Mouse (Mus musculus) forebrain, postnatal 0 days (tissue): Measurements from ENCODE around the gene Atp13a4. TPM values are rescaled to one million over a fixed set of nuclear protein-coding genes. Genes with fewer than 3 reads are reported as not detected.
A peak's percentile ranks its signal among the peaks of the same experiment; 100 is the strongest.

Experiments
- ATAC-seq: fragments of 200-750 bp; cut with Nextera tagmentation; 2 replicates; pipeline ENCODE4 v1.8.0; 2017; ENCODE audit warnings: mild to moderate bottlenecking, moderate library complexity
- DNase-seq: peaks from one replicate; pipeline ENCODE4 v3.0.0-alpha.2; 2015
- H3K27ac ChIP-seq: fragments of 300-500 bp; sonication (generic); 2 replicates; pipeline ENCODE4 v1.5.1; 2014; ENCODE audit warnings: low read depth, mild to moderate bottlenecking, antibody characterized with exemption, low read length, moderate library complexity, mixed read lengths
- H3K27me3 ChIP-seq: fragments of 300-500 bp; sonication (generic); 2 replicates; pipeline ENCODE4 v1.6.1; 2014; ENCODE audit warnings: mild to moderate bottlenecking, low read length, mixed read lengths; ENCODE audit not compliant: insufficient read depth
- H3K36me3 ChIP-seq: fragments of 300-500 bp; sonication (generic); 2 replicates; pipeline ENCODE4 v1.6.1; 2014; ENCODE audit warnings: mild to moderate bottlenecking, moderate library complexity; ENCODE audit not compliant: insufficient read depth
- H3K4me1 ChIP-seq: fragments of 300-500 bp; sonication (generic); 2 replicates; pipeline ENCODE4 v1.6.1; 2014; ENCODE audit warnings: antibody characterized with exemption; ENCODE audit not compliant: insufficient read depth
- H3K4me2 ChIP-seq: fragments of 300-500 bp; sonication (generic); 2 replicates; pipeline ENCODE4 v1.6.1; 2014; ENCODE audit warnings: low read depth, mild to moderate bottlenecking, moderate library complexity
- H3K4me3 ChIP-seq: fragments of 300-500 bp; sonication (generic); 2 replicates; pipeline ENCODE4 v1.5.1; 2014; ENCODE audit warnings: low read depth, low read length, mixed read lengths
- H3K9ac ChIP-seq: fragments of 300-500 bp; sonication (generic); 2 replicates; pipeline ENCODE4 v1.6.1; 2014; ENCODE audit warnings: mild to moderate bottlenecking
- H3K9me3 ChIP-seq: fragments of 300-500 bp; sonication (generic); 2 replicates; pipeline ENCODE4 v1.6.1; 2016; ENCODE audit warnings: low read length
- CTCF ChIP-seq: sonication (generic); IDR thresholded peaks from 2 replicates; pipeline ENCODE4 v1.5.1; 2016; ENCODE audit warnings: antibody characterized with exemption, control low read depth, low read depth
- WGBS: fragments of 180-500 bp; shearing (Covaris S2); extraction: QIAGEN DNeasy Blood & Tissue Kit; methylation state at CpG from one replicate; pipeline ENCODE4 v1.1.7; 2014; 5-methylcytosine and 5-hydroxymethylcytosine counted together
- polyA plus RNA-seq: library from polyadenylated mRNA; unstranded; fragments of >200 nt; fragmentation: Nextera tagmentation; extraction: Ambion mirVana; gene quantifications from 2 replicates; pipeline ENCODE4 v1.2.1, GENCODE M21; 2015
- total RNA-seq: library from RNA; depleted of rRNA; stranded (reverse); fragments of >200 nt; gene quantifications from 2 replicates; pipeline ENCODE4 v1.2.3, GENCODE M21; 2014; rRNA removed

Gene Atp13a4
- total RNA-seq (1.1 and 1.8 TPM in 2 replicates), polyA plus RNA-seq (1.8 and 1.9 TPM in 2 replicates)

GRCm38 (mm10) chr16:29544829-29545228 is at the start of gene Atp13a4:
Gene Atp13a4 (minus strand): TSS chr16:29544864.
- H3K4me2 ChIP-seq = no peak within 1 kb of the TSS
- 82% methylated on average over 11 of the region's 11 CpGs for WGBS

GRCm38 (mm10) chr16:29592171-29592570 is 47.5 kb upstream of the Atp13a4 start:
- Histone ChIP-seq H3K9ac (no peak overlapping the region), H3K4me1 (no peaks in the 10 kb centered on the region), H3K4me2 (no peak overlapping the region), H3K9me3 (no peaks in the 10 kb centered on the region), H3K27ac (no peak overlapping the region), H3K36me3 (peaks cover 51% of the 10 kb centered on the region), H3K27me3 (no peaks in the 10 kb centered on the region), H3K4me3 (no peak overlapping the region)
- WGBS = 83% methylated on average over 7 of the region's 7 CpGs
- no peak for TF ChIP-seq CTCF
- DNase-seq (no peak), ATAC-seq (no peak)

More at GRCm38 (mm10) chr16:29544829-29545228, at the start of gene Atp13a4:
- DNase-seq (no peak), ATAC-seq (no peak)
- H3K4me3 ChIP-seq = no peak within 1 kb of the TSS
- no peaks in the 10 kb centered on the region for H3K9me3 ChIP-seq
- no peak within 1 kb of the TSS for H3K27ac ChIP-seq
- H3K36me3 ChIP-seq = no peaks in the 10 kb centered on the region
- TF ChIP-seq CTCF = no peak
- no peaks in the 10 kb centered on the region for H3K27me3 ChIP-seq
- no peak within 1 kb of the TSS for H3K9ac ChIP-seq
- no peaks in the 10 kb centered on the region for H3K4me1 ChIP-seq

- Histone ChIP-seq H3K9me3 (no peaks in the 10 kb centered on the region), H3K27me3 (no peaks in the 10 kb centered on the region), H3K27ac (no peak overlapping the region), H3K36me3 (no peaks in the 10 kb centered on the region), H3K4me1 (peaks cover 10% of the 10 kb centered on the region), H3K4me2 (peak overlapping the region; percentile 71), H3K4me3 (peak overlapping the region; percentile 82), H3K9ac (peak overlapping the region; percentile 87)
- WGBS = 9% methylated on average over 12 of the region's 12 CpGs
- peak; percentile 14 for ATAC-seq
- no peak for TF ChIP-seq CTCF
- DNase-seq = peak; percentile 43
Observed at GRCm38 (mm10) chr16:29579787-29580176, 35.1 kb upstream of the Atp13a4 start.

- ATAC-seq = peak; percentile 99
Observed at GRCm38 (mm10) chr16:29579167-29579786, 34.6 kb upstream of the Atp13a4 start, which contains the start of gene Opa1. Gene Opa1 (plus strand): TSS chr16:29579334.

GRCm38 (mm10) chr16:29575620-29576019 is 31.0 kb upstream of the Atp13a4 start:
- Histone ChIP-seq H3K9ac (no peak overlapping the region), H3K4me3 (no peak overlapping the region), H3K36me3 (no peaks in the 10 kb centered on the region), H3K27me3 (no peaks in the 10 kb centered on the region), H3K27ac (no peak overlapping the region), H3K9me3 (no peaks in the 10 kb centered on the region), H3K4me2 (no peak overlapping the region), H3K4me1 (peaks cover 9% of the 10 kb centered on the region)
- 8% methylated on average over 5 of the region's 5 CpGs for WGBS
- TF ChIP-seq CTCF = peak; percentile 87
- no peak for ATAC-seq
- DNase-seq = peak; percentile 72

More at GRCm38 (mm10) chr16:29579167-29579786, 34.6 kb upstream of the Atp13a4 start, which contains the start of gene Opa1:
- Histone ChIP-seq H3K9me3 (no peaks in the 10 kb centered on the region), H3K36me3 (no peaks in the 10 kb centered on the region), H3K27ac (0 out of 2 replicates have a peak within 1 kb of the TSS, but pooled peaks have one; percentile 55), H3K4me1 (peaks cover 10% of the 10 kb centered on the region), H3K9ac (peak within 1 kb of the TSS; percentile 87), H3K4me3 (peak within 1 kb of the TSS; percentile 82), H3K27me3 (no peaks in the 10 kb centered on the region), H3K4me2 (peak within 1 kb of the TSS; percentile 71)
- TF ChIP-seq CTCF = peak; percentile 30; the same call in 1 of the 2 replicates
- WGBS = 1% methylated on average over 39 of the region's 39 CpGs
- peak; percentile 99 for DNase-seq

- H3K27ac ChIP-seq = no peak overlapping the region
- no peak for TF ChIP-seq CTCF
- DNase-seq = no peak
- H3K4me2 ChIP-seq = no peak overlapping the region
- H3K4me3 ChIP-seq = no peak overlapping the region
- H3K9ac ChIP-seq = no peak overlapping the region
- ATAC-seq = no peak
- H3K9me3 ChIP-seq = no peaks in the 10 kb centered on the region
- H3K36me3 ChIP-seq = no peaks in the 10 kb centered on the region
- H3K4me1 ChIP-seq = peaks cover 4% of the 10 kb centered on the region; the same call in 1 of the 2 replicates
- 80% methylated on average over 4 of the region's 4 CpGs for WGBS
- no peaks in the 10 kb centered on the region for H3K27me3 ChIP-seq
Observed at GRCm38 (mm10) chr16:29574013-29574412, 29.3 kb upstream of the Atp13a4 start.

GRCm38 (mm10) chr16:29560869-29561268 is 16.2 kb upstream of the Atp13a4 start:
- no peaks in the 10 kb centered on the region for H3K4me1 ChIP-seq
- no peaks in the 10 kb centered on the region for H3K9me3 ChIP-seq
- WGBS = 5% methylated on average over 7 of the region's 7 CpGs
- DNase-seq (peak; percentile 90), ATAC-seq (peak; percentile 77)
- no peaks in the 10 kb centered on the region for H3K27me3 ChIP-seq
- H3K9ac ChIP-seq = no peak overlapping the region
- no peak overlapping the region for H3K4me3 ChIP-seq
- H3K4me2 ChIP-seq = 0 out of 2 replicates have a peak overlapping the region, but pooled peaks have one; percentile 16
- no peak overlapping the region for H3K27ac ChIP-seq
- peak; percentile 84 for TF ChIP-seq CTCF
- H3K36me3 ChIP-seq = no peaks in the 10 kb centered on the region
